Mouse (Mus musculus) frontal cortex, postnatal 14 days (tissue): Measurements from ENCODE around the gene Hist1h3i.
"Not testable (repeated sequence)": the region's sequence is repeated elsewhere in the genome, so short reads cannot be mapped to it uniquely, and the experiment has no call there.

ENCODE experiments used
- DNase-seq, 2 experiments: peaks; one replicate each; pipeline ENCODE4 v3.0.0; 2022; ENCODE audit warnings: low spot score in 2 of 2

Hist1h3i gene

GRCm38 (mm10) chr13:21782361-21783254 lies 562 bp downstream of the Hist1h3i start:
- DNase-seq, result not testable (repeated sequence)

GRCm38 (mm10) chr13:21781639-21782038 lies 1.5 kb downstream of the Hist1h3i start:
- DNase-seq, result no peak

GRCm38 (mm10) chr13:21781021-21781555 lies 2.1 kb downstream of the Hist1h3i start:
- DNase-seq, result no peak

DNA sequence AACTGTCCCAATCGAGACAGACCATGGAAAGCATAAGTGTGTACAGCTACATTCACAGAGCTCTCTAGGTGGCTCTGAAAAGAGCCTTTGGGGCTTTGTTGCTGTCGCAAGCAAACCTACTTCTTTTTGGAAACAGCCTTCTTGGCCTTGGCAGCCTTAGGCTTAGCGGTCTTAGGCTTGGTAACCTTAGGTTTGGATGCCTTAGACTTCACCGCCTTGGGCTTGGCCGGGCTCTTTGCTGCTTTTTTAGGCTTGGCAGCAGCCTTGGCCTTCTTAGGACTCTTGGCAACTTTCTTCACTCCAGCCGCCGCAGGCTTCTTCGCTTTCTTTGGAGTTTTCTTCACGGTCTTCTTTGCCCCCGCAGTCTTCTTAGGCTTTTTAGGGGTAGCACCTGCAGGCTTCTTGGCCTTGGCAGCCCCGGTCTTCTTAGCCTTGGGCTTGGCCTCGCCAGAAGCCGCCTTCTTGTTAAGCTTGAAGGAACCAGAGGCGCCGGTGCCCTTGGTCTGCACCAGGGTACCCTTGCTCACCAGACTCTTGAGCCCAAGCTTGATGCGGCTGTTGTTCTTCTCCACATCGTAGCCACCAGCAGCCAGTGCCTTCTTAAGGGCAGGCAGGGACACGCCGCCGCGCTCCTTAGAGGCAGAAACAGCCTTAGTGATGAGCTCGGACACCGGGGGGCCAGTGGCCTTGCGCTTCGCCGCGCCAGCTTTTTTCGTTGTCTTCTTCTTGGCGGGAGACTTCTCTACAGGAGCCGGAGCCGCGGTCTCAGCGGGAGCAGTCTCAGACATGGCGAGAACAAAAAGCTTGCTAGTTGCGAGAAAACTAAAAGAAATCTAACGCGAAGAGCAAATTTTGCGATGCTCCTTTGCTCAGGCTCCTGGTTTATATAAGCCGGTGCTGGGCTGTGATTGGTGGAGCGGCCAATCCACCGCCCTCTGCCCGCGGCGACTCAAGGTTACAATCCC lies 3.1 kb downstream of the Hist1h3i start, which contains the start of gene Hist1h1b:
Hist1h1b (minus strand) TSS at position 859 of the 965 bp plus-strand sequence.
- DNase-seq, result peak; percentile 12 to 28

DNA sequence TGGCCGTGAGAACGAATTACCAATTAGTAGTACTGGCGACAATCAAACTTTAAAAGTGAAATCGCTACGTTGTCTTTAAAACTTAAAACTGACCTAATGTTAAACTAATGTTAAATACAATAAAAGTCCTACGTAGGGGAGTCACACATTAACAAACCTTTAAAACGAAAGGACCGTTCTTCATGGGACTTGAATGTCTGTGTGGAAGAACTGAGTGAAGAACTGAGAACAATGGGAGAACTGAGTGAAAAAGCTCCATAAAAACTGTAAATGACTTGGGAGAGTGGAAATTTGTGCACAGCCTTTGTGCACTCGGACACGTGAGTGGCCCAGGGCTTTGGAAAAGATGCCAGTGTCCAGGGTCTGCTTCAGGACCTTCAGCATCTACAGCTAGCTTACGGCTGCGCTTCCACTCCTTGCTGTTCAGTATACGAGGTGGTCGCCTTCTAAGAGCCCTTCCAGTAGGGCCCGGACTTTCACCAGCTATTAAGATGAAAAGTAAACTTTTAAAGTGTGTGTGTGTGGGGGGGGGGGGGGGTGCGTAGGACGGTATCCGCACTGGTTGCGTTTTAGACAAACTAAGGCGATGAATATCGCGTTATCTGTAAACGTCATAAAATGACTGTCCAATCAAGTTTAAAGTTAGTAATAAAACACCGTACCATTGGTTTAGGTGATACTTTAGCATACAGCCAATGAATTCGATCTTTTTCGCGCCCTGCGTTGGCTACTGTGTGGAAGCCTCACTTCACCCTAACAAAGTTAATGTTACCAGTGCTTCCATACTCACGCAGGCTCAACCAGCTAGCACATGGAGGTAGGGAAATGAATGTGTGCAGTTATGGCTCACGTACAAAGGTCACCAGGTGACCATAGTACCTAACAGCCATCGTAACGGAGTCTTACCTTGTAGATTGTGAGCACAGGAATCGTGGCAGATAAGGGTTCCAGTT lies 4.1 kb downstream of the Hist1h3i start:
- DNase-seq, result peak; percentile 51 to 59

DNA sequence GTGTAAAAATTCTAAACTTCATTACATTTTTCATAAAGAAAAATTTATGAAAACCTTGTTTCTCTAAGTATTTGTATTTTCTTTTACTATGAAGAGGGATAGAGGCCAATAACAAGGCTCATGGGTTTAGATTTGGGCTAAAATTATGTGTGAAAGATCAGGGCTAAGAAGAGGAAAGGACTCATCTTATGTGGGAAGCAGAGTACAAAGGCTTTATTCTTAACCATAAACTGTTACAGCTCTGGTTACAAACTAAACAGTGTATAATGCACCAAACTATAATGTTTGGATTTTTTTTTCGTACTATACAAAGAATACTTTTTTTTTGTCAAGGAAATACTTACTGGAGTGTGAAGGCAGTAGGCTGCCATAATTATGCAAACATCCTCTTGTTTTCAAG lies 27.5 kb downstream of the Hist1h3i start:
- no peak for DNase-seq

- DNase-seq, result not testable (repeated sequence)
Observed at GRCm38 (mm10) chr13:21754294-21755001, 28.7 kb downstream of the Hist1h3i start.

GRCm38 (mm10) chr13:21753524-21754285 lies 29.5 kb downstream of the Hist1h3i start, which contains the start of the genes Hist1h2ak and Hist1h2bn:
Gene Hist1h2ak (minus strand): TSS chr13:21753827.
Gene Hist1h2bn (plus strand): TSS chr13:21754123.
- peak; percentile 37 to 53 for DNase-seq

DNA sequence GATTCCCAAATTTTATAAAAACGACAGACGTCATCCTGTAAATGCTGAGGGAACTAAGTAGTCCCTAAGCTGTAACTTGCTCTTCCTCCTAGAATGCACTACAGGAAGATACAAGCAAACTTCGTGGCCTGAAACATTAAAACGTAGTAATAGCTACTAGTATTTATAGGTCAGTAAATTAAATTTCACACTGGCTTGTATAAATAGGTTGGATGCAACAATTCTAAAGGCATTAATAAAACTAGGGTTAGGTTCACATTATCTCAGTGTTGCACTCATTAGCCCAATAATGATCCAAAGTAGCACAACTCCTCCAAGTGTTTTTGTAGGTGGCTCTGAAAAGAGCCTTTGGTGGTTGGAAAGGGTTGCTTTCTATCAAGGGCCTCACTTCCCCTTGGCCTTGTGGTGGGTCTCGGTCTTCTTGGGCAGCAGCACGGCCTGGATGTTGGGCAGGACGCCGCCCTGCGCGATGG lies 30.1 kb downstream of the Hist1h3i start:
- no peak for DNase-seq

- no peak for DNase-seq
Observed at GRCm38 (mm10) chr13:21752356-21752755, 30.8 kb downstream of the Hist1h3i start.

DNA sequence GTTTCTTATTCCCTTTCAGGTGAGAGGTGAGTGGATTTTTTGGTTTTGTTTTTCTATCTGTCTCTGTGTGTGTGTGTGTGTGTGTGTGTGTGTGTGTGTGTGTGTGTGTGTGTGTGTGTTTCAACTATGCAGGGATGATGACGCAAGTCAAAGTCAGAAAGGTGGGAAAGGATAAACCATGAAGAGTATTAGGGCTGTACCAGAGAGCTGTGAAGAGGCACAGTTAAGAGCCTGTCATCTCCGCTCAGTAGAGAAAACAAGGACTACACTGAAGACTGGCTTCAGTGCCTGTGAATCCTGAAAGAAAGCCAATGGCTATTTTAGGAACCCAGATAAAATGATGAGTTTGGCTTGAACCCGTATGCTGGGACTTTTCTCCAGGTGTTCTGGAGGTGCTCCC lies 31.3 kb downstream of the Hist1h3i start:
- no peak for DNase-seq

GRCm38 (mm10) chr13:21751417-21751816 lies 31.8 kb downstream of the Hist1h3i start:
- DNase-seq, result no peak

GRCm38 (mm10) chr13:21750159-21751017 lies 32.8 kb downstream of the Hist1h3i start, which contains the start of gene Hist1h4k:
Gene Hist1h4k (minus strand): TSS chr13:21750505.
- peak; percentile 87 to 88 for DNase-seq

GRCm38 (mm10) chr13:21749387-21750158 lies 33.6 kb downstream of the Hist1h3i start:
- DNase-seq, result no peak

GRCm38 (mm10) chr13:21745006-21745405 lies 38.2 kb downstream of the Hist1h3i start:
- no peak for DNase-seq

- peak; percentile 65 to 73 for DNase-seq
Observed at GRCm38 (mm10) chr13:21734906-21735767, 48.0 kb downstream of the Hist1h3i start, which contains the start of gene Hist1h4j. Gene Hist1h4j (plus strand): TSS chr13:21735064.
